Mouse (Mus musculus) neural tube, embryonic 14.5 days (tissue): ENCODE measurements around the gene Pan2. TPM values are rescaled to one million over a fixed set of nuclear protein-coding genes. Genes with fewer than 3 reads are reported as not detected.
"Not testable (repeated sequence)": the region's sequence is repeated elsewhere in the genome, so short reads cannot be mapped to it uniquely, and the experiment has no call there.

Source experiments
- ATAC-seq: fragments of 200-750 bp; cut with Nextera tagmentation; 2 replicates; pipeline ENCODE4 v1.8.0; 2017; ENCODE audit warnings: low read depth, mild to moderate bottlenecking, moderate TSS enrichment, moderate library complexity
- H3K27ac ChIP-seq: fragments of 300-500 bp; sonication (generic); 2 replicates; pipeline ENCODE4 v1.5.1; 2014; ENCODE audit warnings: low read depth, mild to moderate bottlenecking, control low read depth, low read length, moderate library complexity, mixed read lengths
- H3K27me3 ChIP-seq: fragments of 300-500 bp; sonication (generic); 2 replicates; pipeline ENCODE4 v1.6.1; 2014; ENCODE audit warnings: low read length; ENCODE audit not compliant: control insufficient read depth, insufficient read depth
- H3K36me3 ChIP-seq: fragments of 300-500 bp; sonication (generic); 2 replicates; pipeline ENCODE4 v1.6.1; 2014; ENCODE audit warnings: low read length, mixed read lengths; ENCODE audit not compliant: control insufficient read depth, insufficient read depth
- H3K4me1 ChIP-seq: fragments of 300-500 bp; sonication (generic); 2 replicates; pipeline ENCODE4 v1.6.1; 2014; ENCODE audit warnings: low read length; ENCODE audit not compliant: control insufficient read depth, insufficient read depth
- H3K4me2 ChIP-seq: fragments of 300-500 bp; sonication (generic); 2 replicates; pipeline ENCODE4 v1.6.1; 2014; ENCODE audit warnings: mild to moderate bottlenecking, low read depth, low read length, control low read depth
- H3K4me3 ChIP-seq: fragments of 300-500 bp; sonication (generic); 2 replicates; pipeline ENCODE4 v1.5.1; 2014; ENCODE audit warnings: low read depth, low read length, control low read depth, mixed read lengths
- H3K9ac ChIP-seq: fragments of 300-500 bp; sonication (generic); replicated peaks from 2 replicates; pipeline ENCODE4 v1.6.1; 2014; ENCODE audit warnings: low read depth, mild to moderate bottlenecking, control low read depth, low read length, mixed read lengths
- H3K9me3 ChIP-seq: fragments of 300-500 bp; sonication (generic); 2 replicates; pipeline ENCODE4 v1.6.1; 2016; ENCODE audit warnings: low read length; ENCODE audit not compliant: control insufficient read depth
- WGBS: fragments of 180-500 bp; shearing (Covaris S2); extraction: QIAGEN DNeasy Blood & Tissue Kit; methylation state at CpG from one replicate; pipeline ENCODE4 v1.1.7; 2014; 5-methylcytosine and 5-hydroxymethylcytosine counted together
- polyA plus RNA-seq: library from polyadenylated mRNA; unstranded; fragments of >200 nt; fragmentation: Nextera tagmentation; extraction: Ambion mirVana; gene quantifications from 2 replicates; pipeline ENCODE4 v1.2.1, GENCODE M21; 2014

Gene Pan2
- polyA plus RNA-seq, 1 experiment from 2014 or later = 19.0 TPM

GRCm38 (mm10) chr10:128263393-128264310 lies 39.5 kb upstream of the Pan2 start:
- Histone ChIP-seq H3K36me3 (no peaks in the 10 kb centered on the region), H3K4me3 (no peak overlapping the region), H3K27ac (no peak overlapping the region), H3K4me2 (no peak overlapping the region), H3K27me3 (no peaks in the 10 kb centered on the region), H3K9me3 (no peaks in the 10 kb centered on the region), H3K4me1 (no peaks in the 10 kb centered on the region), H3K9ac (no peak overlapping the region)
- 82% methylated on average over 6 of the region's 6 CpGs for WGBS
- no peak for ATAC-seq

- Histone ChIP-seq H3K4me2 (no peak within 1 kb of the TSS), H3K9ac (no peak within 1 kb of the TSS), H3K27me3 (no peaks in the 10 kb centered on the region), H3K4me1 (peaks cover 4% of the 10 kb centered on the region; the same call in 1 of the 2 replicates), H3K36me3 (no peaks in the 10 kb centered on the region), H3K9me3 (no peaks in the 10 kb centered on the region), H3K27ac (no peak within 1 kb of the TSS), H3K4me3 (no peak within 1 kb of the TSS)
- WGBS = 82% methylated on average over 6 of the region's 6 CpGs
- no peak for ATAC-seq
These were observed 34.8 kb upstream of the Pan2 start, which contains the start of gene Apof for GRCm38 (mm10) chr10:128268371-128268770. Apof (plus strand) TSS chr10:128268671.

GRCm38 (mm10) chr10:128269206-128269910 lies 33.8 kb upstream of the Pan2 start:
- Histone ChIP-seq H3K9ac (no peak overlapping the region), H3K4me2 (no peak overlapping the region; the same call in 1 of the 2 replicates), H3K36me3 (no peaks in the 10 kb centered on the region), H3K27ac (no peak overlapping the region), H3K4me1 (peaks cover 4% of the 10 kb centered on the region; the same call in 1 of the 2 replicates), H3K4me3 (peak overlapping the region; percentile 69; the same call in 1 of the 2 replicates), H3K27me3 (no peaks in the 10 kb centered on the region), H3K9me3 (no peaks in the 10 kb centered on the region)
- 88% methylated on average over 16 of the region's 16 CpGs for WGBS
- ATAC-seq = no peak

GRCm38 (mm10) chr10:128270287-128270841 lies 32.8 kb upstream of the Pan2 start, which contains the start of gene Stat2:
Stat2 (plus strand) TSS chr10:128270559.
- Histone ChIP-seq H3K27ac (peak within 1 kb of the TSS; percentile 80), H3K4me2 (peak within 1 kb of the TSS; percentile 54), H3K4me1 (peaks cover 4% of the 10 kb centered on the region; the same call in 1 of the 2 replicates), H3K9ac (peak within 1 kb of the TSS; percentile 61), H3K4me3 (peak within 1 kb of the TSS; percentile 69), H3K9me3 (no peaks in the 10 kb centered on the region), H3K27me3 (no peaks in the 10 kb centered on the region), H3K36me3 (no peaks in the 10 kb centered on the region)
- ATAC-seq = peak; percentile 100
- WGBS = under 1% methylated on average over 42 of the region's 43 CpGs

- peak overlapping the region; percentile 80 for H3K27ac ChIP-seq
- H3K4me2 ChIP-seq = peak overlapping the region; percentile 54
- peaks cover 4% of the 10 kb centered on the region; the same call in 1 of the 2 replicates for H3K4me1 ChIP-seq
- no peak for ATAC-seq
- H3K9ac ChIP-seq = peak overlapping the region; percentile 61
- peak overlapping the region; percentile 69 for H3K4me3 ChIP-seq
- H3K9me3 ChIP-seq = no peaks in the 10 kb centered on the region
- H3K27me3 ChIP-seq = no peaks in the 10 kb centered on the region
- no peaks in the 10 kb centered on the region for H3K36me3 ChIP-seq
- WGBS = 49% methylated on average over 7 of the region's 7 CpGs
These were observed 32.3 kb upstream of the Pan2 start for GRCm38 (mm10) chr10:128270866-128271265.

- no peak overlapping the region for H3K4me3 ChIP-seq
- H3K9me3 ChIP-seq = no peaks in the 10 kb centered on the region
- no peak overlapping the region for H3K9ac ChIP-seq
- no peak overlapping the region for H3K27ac ChIP-seq
- H3K4me1 ChIP-seq = peaks cover 4% of the 10 kb centered on the region; the same call in 1 of the 2 replicates
- H3K27me3 ChIP-seq = no peaks in the 10 kb centered on the region
- WGBS = 65% methylated on average over 2 of the region's 2 CpGs
- H3K4me2 ChIP-seq = no peak overlapping the region
- H3K36me3 ChIP-seq = no peaks in the 10 kb centered on the region
- no peak for ATAC-seq
These were observed 31.3 kb upstream of the Pan2 start for GRCm38 (mm10) chr10:128271883-128272282.

- not testable (repeated sequence) for H3K27ac ChIP-seq, H3K36me3 ChIP-seq, H3K9me3 ChIP-seq, ATAC-seq, H3K9ac ChIP-seq, H3K4me3 ChIP-seq, H3K4me1 ChIP-seq, H3K4me2 ChIP-seq, H3K27me3 ChIP-seq
- 90% methylated on average over 4 of the region's 7 CpGs for WGBS
These were observed 30.2 kb upstream of the Pan2 start for GRCm38 (mm10) chr10:128272819-128273439.

- not testable (repeated sequence) for H3K9ac ChIP-seq, H3K9me3 ChIP-seq, H3K27me3 ChIP-seq, H3K4me3 ChIP-seq, H3K4me2 ChIP-seq, ATAC-seq, H3K27ac ChIP-seq, H3K4me1 ChIP-seq
- H3K36me3 ChIP-seq = peaks cover 12% of the 10 kb centered on the region; the same call in 1 of the 2 replicates
- WGBS = 100% methylated on average over 1 of the region's 1 CpGs
These were observed 27.8 kb upstream of the Pan2 start for GRCm38 (mm10) chr10:128275374-128275773.
